Mouse (Mus musculus) lung, postnatal 10 days (tissue): ENCODE results near the gene Harbi1.
"Not testable (repeated sequence)": the region's sequence is repeated elsewhere in the genome, so short reads cannot be mapped to it uniquely, and the experiment has no call there.

Experiments
- DNase-seq: peaks from one replicate; pipeline ENCODE4 v3.0.0; 2021

Harbi1 gene

DNA sequence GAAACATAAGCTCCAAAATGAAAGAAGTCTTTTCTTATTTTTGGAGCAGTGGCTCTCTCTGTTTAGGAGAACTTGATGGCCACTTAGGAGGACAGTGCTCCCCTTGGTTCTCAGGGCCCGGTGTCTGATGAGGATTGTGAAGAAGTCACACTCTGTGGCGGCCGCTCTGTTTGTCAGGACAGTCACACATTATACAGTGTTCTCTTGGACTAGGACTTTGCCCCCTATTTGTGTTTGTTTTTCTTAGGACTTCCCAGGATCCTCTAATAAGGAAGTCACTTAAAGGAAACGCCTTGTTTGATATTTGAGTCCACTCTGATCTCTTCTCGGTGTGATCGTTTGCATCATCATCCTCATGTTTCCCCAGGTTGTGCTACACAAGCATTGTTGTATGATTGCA is 7.6 kb downstream of the Harbi1 start:
- no peak for DNase-seq

- DNase-seq = no peak
Observed at GRCm38 (mm10) chr2:91723382-91723781, 12.7 kb downstream of the Harbi1 start.

DNA sequence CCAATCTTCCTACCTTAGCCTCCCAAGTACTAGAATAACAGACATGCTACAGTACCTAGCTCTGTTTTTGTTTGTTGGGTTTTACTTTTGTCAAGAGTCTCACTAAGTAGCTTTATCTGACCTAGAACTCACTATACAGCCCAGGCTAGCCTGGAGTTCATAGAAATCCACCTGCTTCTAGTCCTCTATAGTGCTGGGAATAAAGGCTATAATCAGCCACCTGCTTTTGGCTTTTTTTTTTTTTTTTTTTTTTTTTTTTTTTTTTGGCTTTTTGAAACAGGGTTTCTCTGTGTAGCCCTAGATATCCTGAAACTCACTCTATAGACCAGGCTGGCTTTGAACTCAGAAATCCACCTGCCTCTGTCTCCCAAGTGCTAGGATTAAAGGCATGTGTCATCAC is 13.3 kb downstream of the Harbi1 start:
- no peak for DNase-seq

GRCm38 (mm10) chr2:91724716-91725115 is 14.1 kb downstream of the Harbi1 start:
- no peak for DNase-seq

GRCm38 (mm10) chr2:91725476-91725875 is 14.8 kb downstream of the Harbi1 start:
- not testable (repeated sequence) for DNase-seq

GRCm38 (mm10) chr2:91727011-91727410 is 16.4 kb downstream of the Harbi1 start:
- DNase-seq = no peak

DNA sequence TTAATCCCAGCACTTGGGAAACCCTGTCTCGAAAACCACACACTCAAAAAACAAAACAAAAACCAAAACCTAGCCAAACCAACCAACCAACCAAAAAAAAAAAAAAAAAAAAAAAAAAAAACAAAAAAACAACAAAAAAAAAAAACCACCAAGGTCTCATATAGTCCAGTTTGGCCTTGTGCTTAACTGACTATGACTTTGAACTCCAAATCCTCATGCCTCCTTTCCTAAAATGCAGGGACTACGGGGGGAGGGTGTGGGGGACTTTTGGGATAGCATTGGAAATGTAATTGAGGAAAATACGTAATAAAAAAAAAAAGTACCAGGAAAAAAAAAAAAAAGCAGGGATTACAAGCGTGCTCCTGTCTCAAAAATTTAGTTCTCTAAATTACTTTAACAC is 18.9 kb downstream of the Harbi1 start:
- no peak for DNase-seq

- DNase-seq = peak; percentile 89
Observed at GRCm38 (mm10) chr2:91729971-91730821, 19.5 kb downstream of the Harbi1 start, which contains the start of gene Ambra1. Gene Ambra1 (plus strand): TSS chr2:91730134.

- no peak for DNase-seq
Observed at GRCm38 (mm10) chr2:91735221-91735620, 24.6 kb downstream of the Harbi1 start.

GRCm38 (mm10) chr2:91739586-91739985 is 28.9 kb downstream of the Harbi1 start:
- DNase-seq = no peak

- no peak for DNase-seq
Observed at GRCm38 (mm10) chr2:91744686-91745085, 34.0 kb downstream of the Harbi1 start.

GRCm38 (mm10) chr2:91749811-91750261 is 39.2 kb downstream of the Harbi1 start:
- DNase-seq = peak; percentile 15
